Mouse (Mus musculus): Measurements from ENCODE around the gene Rilpl1. TPM values are rescaled to one million over a fixed set of nuclear protein-coding genes. Genes with fewer than 3 reads are reported as not detected.

Rilpl1 gene
- total RNA-seq, 2 experiments from 2014 or later, result 57.4 to 62.4 TPM

DNA sequence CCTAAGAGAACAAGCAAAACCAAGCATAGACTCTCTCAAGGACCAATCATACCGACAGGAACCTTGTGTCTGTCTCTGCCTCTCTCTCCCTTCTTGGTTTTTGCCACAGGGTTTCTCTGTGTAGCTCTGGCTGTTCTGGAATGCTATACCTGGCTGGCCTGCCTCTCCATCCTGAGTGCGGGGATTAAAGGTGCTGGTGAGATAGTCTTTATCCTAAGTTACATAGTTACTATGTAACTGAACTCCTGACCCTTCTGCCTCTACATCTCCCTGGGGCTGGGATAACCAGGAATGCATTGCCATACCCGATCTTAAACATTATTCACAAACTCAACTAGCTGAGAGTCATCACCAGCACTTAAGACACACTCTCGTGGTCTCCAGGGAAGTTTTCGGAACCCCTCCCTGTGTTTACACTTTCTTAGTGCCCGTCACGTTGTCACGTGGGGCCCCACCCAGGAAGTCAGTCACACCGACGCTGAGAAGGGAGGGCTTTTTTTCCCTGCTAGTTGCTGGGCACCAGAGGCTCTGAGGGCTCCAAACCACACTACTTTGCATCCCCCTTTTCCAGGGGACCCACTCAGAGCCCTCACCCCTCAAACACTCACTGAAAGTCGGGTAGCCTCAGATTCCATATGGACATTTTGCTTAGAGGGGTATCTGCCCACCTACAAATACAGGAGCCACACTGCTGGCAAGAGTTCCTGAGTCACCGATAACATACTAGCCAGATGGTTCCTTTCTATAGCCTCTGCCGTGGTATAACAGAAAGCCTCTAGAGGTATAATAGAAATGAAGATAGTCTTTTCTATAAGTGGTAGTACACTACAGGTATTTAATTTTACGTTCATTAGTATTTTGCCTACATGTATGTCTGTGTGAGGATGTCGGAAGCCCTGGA lies 34.3 kb downstream of the Rilpl1 start:
- no peak for DNase-seq (ENCODE audit: extremely low spot score in 1 of 2, low spot score in 1 of 2)

DNA sequence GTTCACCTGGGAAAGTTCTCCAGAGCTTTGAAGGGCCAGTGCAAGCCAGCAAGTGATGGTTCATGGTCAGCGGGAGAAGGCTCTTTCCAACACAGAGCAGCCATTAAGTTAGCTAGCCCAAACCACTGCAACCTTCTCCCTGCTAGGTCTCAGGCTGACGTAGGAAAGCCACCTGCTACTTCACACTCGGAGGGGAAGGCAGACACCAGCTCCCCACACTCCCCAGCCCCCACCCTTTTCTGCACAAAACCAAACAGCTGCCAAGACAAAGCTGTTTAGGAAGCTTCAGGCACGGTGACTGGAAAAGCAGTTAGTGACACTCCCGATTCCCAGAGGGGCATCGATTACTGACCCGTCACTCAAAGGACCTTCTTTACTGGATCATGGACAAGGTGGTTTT lies 35.6 kb downstream of the Rilpl1 start:
- DNase-seq (ENCODE audit: extremely low spot score in 1 of 2, low spot score in 1 of 2), result no peak

GRCm38 (mm10) chr5:124493455-124493854 lies 37.7 kb downstream of the Rilpl1 start:
- no peak for DNase-seq (ENCODE audit: extremely low spot score in 1 of 2, low spot score in 1 of 2)

GRCm38 (mm10) chr5:124492618-124493017 lies 38.6 kb downstream of the Rilpl1 start:
- DNase-seq (ENCODE audit: extremely low spot score in 1 of 2, low spot score in 1 of 2), result no peak

- DNase-seq (ENCODE audit: extremely low spot score in 1 of 2, low spot score in 1 of 2), result no peak
These were observed 39.5 kb downstream of the Rilpl1 start for GRCm38 (mm10) chr5:124491732-124492131.

DNA sequence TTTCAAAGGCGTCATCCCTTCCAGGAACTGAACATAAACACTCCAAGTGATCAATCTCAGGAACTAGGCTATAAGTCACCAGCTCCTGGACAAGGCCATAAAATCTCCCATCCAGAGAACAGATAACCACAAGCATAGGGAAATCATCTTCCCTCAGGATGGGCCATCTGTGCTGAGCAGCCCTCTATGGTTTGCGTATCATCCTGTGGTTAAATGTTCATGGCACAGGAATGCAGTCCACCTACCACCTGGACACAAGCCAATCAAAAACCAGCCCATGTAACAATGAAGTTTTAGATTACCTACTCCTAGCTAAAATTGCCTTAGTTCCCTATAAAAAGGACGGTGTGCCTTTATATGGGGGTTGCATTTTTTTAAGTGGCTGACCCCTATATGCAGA lies 42.3 kb downstream of the Rilpl1 start:
- no peak for DNase-seq (ENCODE audit: extremely low spot score in 1 of 2, low spot score in 1 of 2)

- no peak for DNase-seq (ENCODE audit: extremely low spot score in 1 of 2, low spot score in 1 of 2)
These were observed 45.5 kb downstream of the Rilpl1 start for GRCm38 (mm10) chr5:124485654-124486053.

DNA sequence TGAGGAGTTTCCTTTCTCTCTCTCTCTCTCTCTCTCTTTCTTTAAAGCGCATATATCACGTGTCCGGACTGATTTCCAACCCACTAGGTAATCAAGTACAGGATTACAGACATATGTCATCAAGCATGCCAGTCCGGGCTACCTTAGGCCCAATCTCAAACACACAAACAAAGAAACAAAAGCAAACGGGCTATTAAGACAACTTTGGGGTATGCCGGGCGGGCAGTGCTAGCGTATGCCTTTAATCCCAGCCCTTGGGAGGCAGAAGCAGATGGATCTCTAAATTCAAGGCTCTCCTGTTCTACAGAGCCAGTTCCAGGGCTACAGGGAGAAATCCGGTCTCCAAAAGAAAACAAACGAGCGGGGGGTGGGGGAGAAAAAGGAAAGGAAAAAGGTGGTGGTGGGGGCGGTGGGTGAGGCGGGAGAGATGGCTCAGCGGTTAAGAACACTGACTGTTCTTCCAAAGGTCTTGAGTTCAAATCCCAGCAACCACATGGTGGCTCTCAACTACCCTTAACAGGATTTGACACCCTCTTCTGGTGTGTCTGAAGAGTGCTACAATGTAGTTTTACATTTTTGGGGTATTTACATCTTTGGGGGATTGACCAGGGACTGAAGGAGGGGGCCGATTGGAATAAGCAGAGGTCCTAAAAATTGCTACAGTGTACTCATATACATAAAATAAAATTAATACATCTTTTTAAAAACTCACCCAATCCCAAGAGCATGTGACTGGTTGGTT lies 47.4 kb downstream of the Rilpl1 start:
- DNase-seq (ENCODE audit: extremely low spot score in 1 of 2, low spot score in 1 of 2), result no peak

DNA sequence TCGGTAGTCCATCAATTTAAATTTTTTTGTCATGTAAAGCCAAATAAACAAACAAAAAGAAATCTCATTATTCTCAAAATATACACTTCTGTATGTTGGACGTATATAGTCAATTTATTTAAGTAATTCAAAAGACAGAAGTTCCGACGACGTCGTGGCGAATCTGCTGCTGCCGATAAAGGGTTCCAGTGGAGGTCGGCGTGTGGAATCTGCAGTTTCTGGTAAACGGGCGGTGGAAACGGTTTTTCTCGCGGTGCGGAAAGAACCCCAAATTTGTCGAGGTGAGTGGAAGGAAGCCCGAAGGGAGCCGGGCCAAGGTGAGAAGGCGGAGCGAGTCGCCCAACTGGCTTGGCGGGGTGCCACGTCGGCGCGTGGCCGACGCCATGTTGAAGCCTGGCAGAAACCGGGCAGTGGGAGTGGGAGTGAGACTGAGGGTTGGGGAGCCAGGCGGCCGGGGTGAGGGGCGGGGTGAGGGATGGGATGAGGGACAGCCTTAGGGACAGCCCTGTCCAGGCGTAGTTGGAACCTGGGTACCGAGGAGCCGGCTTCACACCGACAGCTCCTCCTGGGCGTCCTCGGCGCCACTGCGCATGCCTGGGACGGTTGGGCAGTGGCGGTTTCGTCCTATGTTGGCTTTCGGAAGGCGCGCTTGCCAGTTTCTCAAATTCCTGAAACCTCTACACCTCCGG lies 48.1 kb downstream of the Rilpl1 start, which contains the start of gene Snrnp35:
Gene Snrnp35 (plus strand): TSS at position 169 of the 689 bp plus-strand sequence.
- peak; percentile 84 to 95 for DNase-seq (ENCODE audit: extremely low spot score in 1 of 2, low spot score in 1 of 2)

- no peak for DNase-seq (ENCODE audit: extremely low spot score in 1 of 2, low spot score in 1 of 2)
These were observed 48.7 kb downstream of the Rilpl1 start for GRCm38 (mm10) chr5:124482436-124482965.

DNA sequence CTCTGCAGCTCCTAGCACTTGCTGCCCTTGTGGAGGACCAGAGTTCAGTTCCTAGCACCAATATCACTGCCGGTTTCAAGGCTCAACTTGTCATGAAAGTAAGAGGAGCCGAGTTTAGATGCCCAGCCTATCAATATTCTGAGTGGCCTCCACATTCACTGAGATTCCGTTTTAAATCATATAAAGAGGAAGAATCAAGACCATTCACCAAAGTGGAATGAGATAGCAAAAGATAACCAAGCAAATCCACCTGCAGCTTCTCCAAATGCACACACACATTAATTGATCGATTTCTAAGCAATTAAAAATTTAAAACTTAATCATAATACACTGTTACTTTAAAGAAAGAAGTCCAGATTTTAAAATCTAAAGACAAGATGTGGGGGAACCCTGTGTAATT lies 49.5 kb downstream of the Rilpl1 start:
- no peak for DNase-seq (ENCODE audit: extremely low spot score in 1 of 2, low spot score in 1 of 2)

DNA sequence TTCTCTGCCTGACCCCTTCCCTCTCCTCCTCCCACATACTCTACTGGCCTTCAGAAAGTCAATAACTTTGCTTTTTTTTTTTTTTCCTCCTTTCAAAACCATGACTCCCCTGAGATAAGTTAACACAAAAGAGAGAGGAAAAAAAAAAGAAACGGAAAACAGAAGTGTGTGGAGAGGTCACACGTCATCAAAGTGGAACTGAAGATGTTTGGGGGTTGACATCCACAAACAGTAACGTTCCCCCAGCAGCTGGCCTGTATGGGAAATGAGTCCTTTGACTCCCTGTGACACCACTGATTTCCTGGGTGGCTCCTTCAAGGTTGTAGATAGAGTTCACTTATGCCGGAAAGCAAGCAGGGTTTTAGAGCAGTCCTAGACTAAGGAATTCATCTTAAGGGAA lies 51.1 kb downstream of the Rilpl1 start:
- no peak for DNase-seq (ENCODE audit: extremely low spot score in 1 of 2, low spot score in 1 of 2)

GRCm38 (mm10) chr5:124478873-124479204 lies 52.4 kb downstream of the Rilpl1 start:
- no peak for DNase-seq (ENCODE audit: extremely low spot score in 1 of 2, low spot score in 1 of 2)

- DNase-seq (ENCODE audit: extremely low spot score in 1 of 2, low spot score in 1 of 2), result no peak
These were observed 60.5 kb downstream of the Rilpl1 start for GRCm38 (mm10) chr5:124470591-124471171.

DNA sequence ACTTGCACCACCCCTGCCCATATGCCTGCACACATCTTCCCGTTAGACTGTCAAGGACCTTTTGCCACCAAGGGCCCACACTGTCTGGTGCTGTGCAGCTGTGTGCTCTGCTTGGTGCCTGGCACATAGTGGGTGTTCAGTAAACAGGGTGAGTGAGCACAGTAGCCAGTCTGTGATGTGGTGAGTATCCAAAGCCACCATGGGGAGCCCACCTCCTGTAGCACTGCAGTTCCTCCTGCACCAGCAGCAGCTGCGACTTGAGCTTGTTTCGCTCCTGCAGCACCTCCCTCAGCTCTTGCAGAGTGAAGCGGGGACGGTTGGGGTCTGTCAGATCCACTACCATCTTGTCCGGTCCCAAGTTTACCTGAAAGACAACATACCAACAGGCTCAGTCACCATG lies 61.7 kb downstream of the Rilpl1 start:
- no peak for DNase-seq (ENCODE audit: extremely low spot score in 1 of 2, low spot score in 1 of 2)

- no peak for DNase-seq (ENCODE audit: extremely low spot score in 1 of 2, low spot score in 1 of 2)
These were observed 62.8 kb downstream of the Rilpl1 start for GRCm38 (mm10) chr5:124468365-124468764.

DNA sequence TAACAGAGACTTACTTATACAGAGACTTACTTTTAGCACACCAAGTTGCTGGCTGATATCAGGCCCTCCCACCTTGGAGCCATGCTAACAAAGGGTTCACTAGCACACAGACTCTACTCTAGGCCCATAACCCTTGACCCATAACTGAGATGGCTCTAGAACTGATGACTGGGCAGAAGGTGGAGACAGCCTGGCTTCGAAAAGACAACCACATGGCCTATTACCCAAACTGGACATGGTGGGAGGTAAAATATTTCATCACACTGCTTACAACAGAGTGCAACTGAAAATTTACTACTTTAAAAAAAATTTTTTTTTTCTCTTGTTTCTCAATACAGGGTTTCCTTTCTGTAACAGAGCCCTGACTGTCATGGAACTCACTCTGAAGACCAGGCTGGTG lies 63.4 kb downstream of the Rilpl1 start:
- DNase-seq (ENCODE audit: extremely low spot score in 1 of 2, low spot score in 1 of 2), result no peak

- DNase-seq (ENCODE audit: extremely low spot score in 1 of 2, low spot score in 1 of 2), result no peak
These were observed 66.3 kb downstream of the Rilpl1 start for GRCm38 (mm10) chr5:124464905-124465304.

- no peak for DNase-seq (ENCODE audit: extremely low spot score in 1 of 2, low spot score in 1 of 2)
These were observed 67.7 kb downstream of the Rilpl1 start for GRCm38 (mm10) chr5:124463462-124463861.

DNA sequence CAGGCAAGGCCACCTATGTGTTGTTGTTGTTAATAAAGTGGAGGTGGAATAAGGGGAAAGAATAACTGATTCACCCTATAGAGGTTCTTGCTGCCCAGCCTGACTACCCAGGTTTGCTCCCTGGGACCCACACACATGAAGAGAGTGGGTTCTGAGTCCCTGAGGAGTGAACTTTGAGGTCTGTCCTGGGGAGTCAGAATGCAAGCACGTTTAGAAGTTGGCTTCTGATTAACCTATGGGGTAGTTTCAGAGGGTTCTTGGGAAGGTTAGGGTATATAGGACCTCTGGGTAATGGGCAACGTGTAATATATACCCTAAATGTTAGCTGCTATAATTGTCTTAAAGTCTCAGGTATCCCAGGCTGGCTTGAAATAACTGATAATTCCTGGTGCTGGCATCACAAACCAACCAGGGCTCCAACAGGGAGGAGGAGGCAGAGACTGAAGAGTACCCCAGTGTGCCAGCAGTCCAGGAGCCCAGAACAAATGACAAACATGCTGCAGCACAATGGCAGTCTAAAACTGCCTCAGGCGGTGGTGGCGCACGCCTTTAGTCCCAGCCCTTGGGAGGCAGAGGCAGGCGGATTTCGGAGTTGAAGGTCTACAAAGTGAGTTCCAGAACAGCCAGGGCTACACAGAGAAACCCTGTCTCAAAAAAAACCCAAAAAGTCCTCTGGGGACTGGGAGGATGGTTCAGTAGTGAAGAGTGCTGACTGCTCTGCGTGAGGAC lies 68.7 kb downstream of the Rilpl1 start:
- no peak for DNase-seq (ENCODE audit: extremely low spot score in 1 of 2, low spot score in 1 of 2)
